Mouse (Mus musculus): ENCODE measurements around the gene Eif4e. TPM values are rescaled to one million over a fixed set of nuclear protein-coding genes. Genes with fewer than 3 reads are reported as not detected.
A peak's percentile ranks its signal among the peaks of the same experiment; 100 is the strongest.

Gene Eif4e
- polyA plus RNA-seq, 1 experiment from 2014 or later = 401 TPM

- H3K4me1 ChIP-seq (ENCODE audit: insufficient read depth, low read length) = peaks cover 9% of the 10 kb centered on the region; the same call in 1 of the 2 replicates
- H3K4me2 ChIP-seq (replicated peaks; ENCODE audit: low read depth, low read length) = no peak overlapping the region
- H3K27ac ChIP-seq (ENCODE audit: low read length) = no peak overlapping the region
- H3K36me3 ChIP-seq (ENCODE audit: insufficient read depth, low read length) = no peaks in the 10 kb centered on the region
- H3K9me3 ChIP-seq (ENCODE audit: low read length) = no peaks in the 10 kb centered on the region
- WGBS = 56% methylated on average over 10 of the region's 10 CpGs
- no peak overlapping the region for H3K9ac ChIP-seq (replicated peaks; ENCODE audit: low read length)
- no peak overlapping the region for H3K4me3 ChIP-seq (ENCODE audit: low read length)
- peak; percentile 76 for ATAC-seq (ENCODE audit: low FRiP score, low TSS enrichment)
- H3K27me3 ChIP-seq (ENCODE audit: insufficient read depth, low read length) = no peaks in the 10 kb centered on the region
Measured at GRCm38 (mm10) chr3:138515656-138516370, 10.2 kb upstream of the Eif4e start.

- WGBS = 67% methylated on average over 3 of the region's 3 CpGs
- Histone ChIP-seq H3K4me1 (ENCODE audit: insufficient read depth, low read length) (peaks cover 9% of the 10 kb centered on the region; the same call in 1 of the 2 replicates), H3K27ac (ENCODE audit: low read length) (no peak overlapping the region), H3K27me3 (ENCODE audit: insufficient read depth, low read length) (no peaks in the 10 kb centered on the region), H3K4me2 (replicated peaks; ENCODE audit: low read depth, low read length) (no peak overlapping the region), H3K36me3 (ENCODE audit: insufficient read depth, low read length) (no peaks in the 10 kb centered on the region), H3K4me3 (ENCODE audit: low read length) (no peak overlapping the region), H3K9me3 (ENCODE audit: low read length) (no peaks in the 10 kb centered on the region), H3K9ac (replicated peaks; ENCODE audit: low read length) (no peak overlapping the region)
- ATAC-seq (ENCODE audit: low FRiP score, low TSS enrichment) = no peak
Measured at GRCm38 (mm10) chr3:138517881-138518280, 8.1 kb upstream of the Eif4e start.

GRCm38 (mm10) chr3:138519218-138519617 is 6.8 kb upstream of the Eif4e start:
- WGBS = 86% methylated on average over 6 of the region's 6 CpGs
- no peaks in the 10 kb centered on the region for H3K9me3 ChIP-seq (ENCODE audit: low read length)
- peaks cover 9% of the 10 kb centered on the region; the same call in 1 of the 2 replicates for H3K4me1 ChIP-seq (ENCODE audit: insufficient read depth, low read length)
- H3K4me2 ChIP-seq (replicated peaks; ENCODE audit: low read depth, low read length) = no peak overlapping the region
- no peak overlapping the region for H3K4me3 ChIP-seq (ENCODE audit: low read length)
- H3K36me3 ChIP-seq (ENCODE audit: insufficient read depth, low read length) = no peaks in the 10 kb centered on the region
- H3K9ac ChIP-seq (replicated peaks; ENCODE audit: low read length) = no peak overlapping the region
- H3K27ac ChIP-seq (ENCODE audit: low read length) = no peak overlapping the region
- no peak for ATAC-seq (ENCODE audit: low FRiP score, low TSS enrichment)
- no peaks in the 10 kb centered on the region for H3K27me3 ChIP-seq (ENCODE audit: insufficient read depth, low read length)

GRCm38 (mm10) chr3:138523956-138524355 is 2.0 kb upstream of the Eif4e start:
- Histone ChIP-seq H3K4me3 (ENCODE audit: low read length) (no peak overlapping the region), H3K27me3 (ENCODE audit: insufficient read depth, low read length) (no peaks in the 10 kb centered on the region), H3K36me3 (ENCODE audit: insufficient read depth, low read length) (no peaks in the 10 kb centered on the region), H3K9ac (replicated peaks; ENCODE audit: low read length) (no peak overlapping the region), H3K4me2 (replicated peaks; ENCODE audit: low read depth, low read length) (no peak overlapping the region), H3K27ac (ENCODE audit: low read length) (no peak overlapping the region), H3K9me3 (ENCODE audit: low read length) (no peaks in the 10 kb centered on the region), H3K4me1 (ENCODE audit: insufficient read depth, low read length) (peaks cover 15% of the 10 kb centered on the region)
- no peak for ATAC-seq (ENCODE audit: low FRiP score, low TSS enrichment)
- 93% methylated on average over 4 of the region's 4 CpGs for WGBS

GRCm38 (mm10) chr3:138525494-138525893 is 485 bp upstream of the Eif4e start:
- no peak overlapping the region for H3K27ac ChIP-seq (ENCODE audit: low read length)
- peak overlapping the region; percentile 98 for H3K4me2 ChIP-seq (replicated peaks; ENCODE audit: low read depth, low read length)
- no peaks in the 10 kb centered on the region for H3K36me3 ChIP-seq (ENCODE audit: insufficient read depth, low read length)
- H3K9me3 ChIP-seq (ENCODE audit: low read length) = no peaks in the 10 kb centered on the region
- H3K27me3 ChIP-seq (ENCODE audit: insufficient read depth, low read length) = no peaks in the 10 kb centered on the region
- WGBS = 62% methylated on average over 8 of the region's 8 CpGs
- H3K4me3 ChIP-seq (ENCODE audit: low read length) = no peak overlapping the region
- H3K4me1 ChIP-seq (ENCODE audit: insufficient read depth, low read length) = peaks cover 24% of the 10 kb centered on the region
- H3K9ac ChIP-seq (replicated peaks; ENCODE audit: low read length) = no peak overlapping the region
- ATAC-seq (ENCODE audit: low FRiP score, low TSS enrichment) = no peak

- Histone ChIP-seq H3K27ac (ENCODE audit: low read length) (peak overlapping the region; percentile 97), H3K9ac (replicated peaks; ENCODE audit: low read length) (peak overlapping the region; percentile 98), H3K4me2 (replicated peaks; ENCODE audit: low read depth, low read length) (peak overlapping the region; percentile 98), H3K9me3 (ENCODE audit: low read length) (no peaks in the 10 kb centered on the region), H3K27me3 (ENCODE audit: insufficient read depth, low read length) (no peaks in the 10 kb centered on the region), H3K36me3 (ENCODE audit: insufficient read depth, low read length) (no peaks in the 10 kb centered on the region), H3K4me3 (ENCODE audit: low read length) (peak overlapping the region; percentile 89), H3K4me1 (ENCODE audit: insufficient read depth, low read length) (peaks cover 37% of the 10 kb centered on the region)
- under 1% methylated on average over 51 of the region's 85 CpGs for WGBS
- peak; percentile 91 for ATAC-seq (ENCODE audit: low FRiP score, low TSS enrichment)
Measured at GRCm38 (mm10) chr3:138526916-138527666, 1.1 kb downstream of the Eif4e start.

GRCm38 (mm10) chr3:138527667-138528231 is 1.8 kb downstream of the Eif4e start:
- Histone ChIP-seq H3K4me3 (ENCODE audit: low read length) (peak overlapping the region; percentile 89), H3K27ac (ENCODE audit: low read length) (peak overlapping the region; percentile 93), H3K4me1 (ENCODE audit: insufficient read depth, low read length) (peaks cover 41% of the 10 kb centered on the region), H3K9me3 (ENCODE audit: low read length) (no peaks in the 10 kb centered on the region), H3K4me2 (replicated peaks; ENCODE audit: low read depth, low read length) (peak overlapping the region; percentile 79), H3K36me3 (ENCODE audit: insufficient read depth, low read length) (no peaks in the 10 kb centered on the region), H3K27me3 (ENCODE audit: insufficient read depth, low read length) (no peaks in the 10 kb centered on the region), H3K9ac (replicated peaks; ENCODE audit: low read length) (peak overlapping the region; percentile 98)
- ATAC-seq (ENCODE audit: low FRiP score, low TSS enrichment) = peak; percentile 82
- under 1% methylated on average over 47 of the region's 64 CpGs for WGBS

- Histone ChIP-seq H3K27me3 (ENCODE audit: insufficient read depth, low read length) (no peaks in the 10 kb centered on the region), H3K4me1 (ENCODE audit: insufficient read depth, low read length) (peaks cover 42% of the 10 kb centered on the region), H3K4me2 (replicated peaks; ENCODE audit: low read depth, low read length) (peak overlapping the region; percentile 79), H3K36me3 (ENCODE audit: insufficient read depth, low read length) (no peaks in the 10 kb centered on the region), H3K9ac (replicated peaks; ENCODE audit: low read length) (peak overlapping the region; percentile 98), H3K9me3 (ENCODE audit: low read length) (no peaks in the 10 kb centered on the region), H3K27ac (ENCODE audit: low read length) (no peak overlapping the region), H3K4me3 (ENCODE audit: low read length) (peak overlapping the region; percentile 89)
- WGBS = 2% methylated on average over 16 of the region's 16 CpGs
- ATAC-seq (ENCODE audit: low FRiP score, low TSS enrichment) = no peak
Measured at GRCm38 (mm10) chr3:138528265-138528664, 2.3 kb downstream of the Eif4e start.

- ATAC-seq (ENCODE audit: low FRiP score, low TSS enrichment) = no peak
- WGBS = 75% methylated on average over 8 of the region's 8 CpGs
- H3K27ac ChIP-seq (ENCODE audit: low read length) = no peak overlapping the region
- H3K4me1 ChIP-seq (ENCODE audit: insufficient read depth, low read length) = peaks cover 40% of the 10 kb centered on the region
- no peak overlapping the region for H3K4me3 ChIP-seq (ENCODE audit: low read length)
- no peaks in the 10 kb centered on the region for H3K9me3 ChIP-seq (ENCODE audit: low read length)
- H3K27me3 ChIP-seq (ENCODE audit: insufficient read depth, low read length) = no peaks in the 10 kb centered on the region
- no peak overlapping the region for H3K9ac ChIP-seq (replicated peaks; ENCODE audit: low read length)
- H3K4me2 ChIP-seq (replicated peaks; ENCODE audit: low read depth, low read length) = no peak overlapping the region
- H3K36me3 ChIP-seq (ENCODE audit: insufficient read depth, low read length) = 0 out of 2 replicates have a peak, but pooled peaks cover 1% of the 10 kb centered on the region
Measured at GRCm38 (mm10) chr3:138530578-138531478, 4.8 kb downstream of the Eif4e start.
